Mouse (Mus musculus): ENCODE measurements around the gene Anks1.

DNA sequence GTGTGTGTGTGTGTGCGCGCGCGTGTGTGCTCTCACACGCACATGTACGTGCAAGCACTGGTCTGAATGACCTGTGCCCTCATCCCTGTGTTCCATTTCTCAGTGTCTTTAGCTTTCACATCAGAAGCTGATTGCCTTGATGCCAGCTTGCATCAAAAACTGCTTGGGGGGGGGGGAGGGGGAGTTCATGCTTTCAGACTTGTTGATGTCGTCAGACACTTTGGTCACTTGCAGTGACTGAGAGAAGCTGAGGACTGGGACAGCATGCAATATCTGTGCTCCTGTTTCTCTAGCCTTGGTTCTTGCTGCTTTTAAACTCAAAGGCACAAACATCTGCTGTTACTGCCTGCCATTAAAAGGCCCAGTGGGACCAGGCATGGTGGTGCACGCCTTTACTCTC is 37.3 kb downstream of the Anks1 start:
- TF ChIP-seq POLR2A (IDR thresholded peaks at IDR 0.05; ENCODE audit: borderline replicate concordance, extremely low read depth, insufficient read depth, insufficient read length, poor library complexity, severe bottlenecking) (no peak), CTCF (IDR thresholded peaks at IDR 0.05; ENCODE audit: borderline replicate concordance, extremely low read depth, insufficient read depth, insufficient read length) (no peak)
